Mouse (Mus musculus): Measurements from ENCODE around the gene Slc4a1.

Gene Slc4a1

GRCm38 (mm10) chr11:102348771-102349170 is 17.2 kb downstream of the Slc4a1 start:
- DNase-seq = no peak

- DNase-seq = no peak
These were observed 17.9 kb downstream of the Slc4a1 start for GRCm38 (mm10) chr11:102348101-102348585.

- no peak for DNase-seq
These were observed 18.3 kb downstream of the Slc4a1 start for GRCm38 (mm10) chr11:102347683-102348082.

GRCm38 (mm10) chr11:102346926-102347325 is 19.1 kb downstream of the Slc4a1 start:
- no peak for DNase-seq

- no peak for DNase-seq
These were observed 21.5 kb downstream of the Slc4a1 start for GRCm38 (mm10) chr11:102344458-102344857.

GRCm38 (mm10) chr11:102342742-102343141 is 23.3 kb downstream of the Slc4a1 start:
- DNase-seq = no peak

- DNase-seq = no peak
These were observed 24.9 kb downstream of the Slc4a1 start for GRCm38 (mm10) chr11:102341101-102341500.

- no peak for DNase-seq
These were observed 26.4 kb downstream of the Slc4a1 start for GRCm38 (mm10) chr11:102339624-102340023.

GRCm38 (mm10) chr11:102339195-102339594 is 26.8 kb downstream of the Slc4a1 start:
- peak; percentile 69 for DNase-seq

GRCm38 (mm10) chr11:102338561-102338960 is 27.4 kb downstream of the Slc4a1 start:
- peak; percentile 86 for DNase-seq

- no peak for DNase-seq
These were observed 28.1 kb downstream of the Slc4a1 start for GRCm38 (mm10) chr11:102337921-102338320.

- no peak for DNase-seq
These were observed 29.8 kb downstream of the Slc4a1 start for GRCm38 (mm10) chr11:102336191-102336590.

- peak; percentile 61 for DNase-seq
These were observed 30.9 kb downstream of the Slc4a1 start for GRCm38 (mm10) chr11:102334973-102335700.

- DNase-seq = no peak
These were observed 32.0 kb downstream of the Slc4a1 start for GRCm38 (mm10) chr11:102334010-102334409.

GRCm38 (mm10) chr11:102333061-102333460 is 32.9 kb downstream of the Slc4a1 start:
- DNase-seq = no peak

GRCm38 (mm10) chr11:102331806-102332205 is 34.2 kb downstream of the Slc4a1 start:
- no peak for DNase-seq

- no peak for DNase-seq
These were observed 36.0 kb downstream of the Slc4a1 start for GRCm38 (mm10) chr11:102330039-102330438.

- no peak for DNase-seq
These were observed 36.5 kb downstream of the Slc4a1 start for GRCm38 (mm10) chr11:102329518-102329917.

GRCm38 (mm10) chr11:102327839-102328238 is 38.2 kb downstream of the Slc4a1 start:
- no peak for DNase-seq

GRCm38 (mm10) chr11:102327250-102327649 is 38.8 kb downstream of the Slc4a1 start:
- no peak for DNase-seq

GRCm38 (mm10) chr11:102323516-102323915 is 42.5 kb downstream of the Slc4a1 start:
- no peak for DNase-seq

GRCm38 (mm10) chr11:102321931-102322330 is 44.1 kb downstream of the Slc4a1 start:
- no peak for DNase-seq

GRCm38 (mm10) chr11:102320686-102321005 is 45.4 kb downstream of the Slc4a1 start:
- peak; percentile 85 for DNase-seq

GRCm38 (mm10) chr11:102319941-102320685 is 45.9 kb downstream of the Slc4a1 start:
- DNase-seq = peak; percentile 90
